Mouse (Mus musculus) ES-E14 (cell line): Measurements from ENCODE around the gene Gm39566.

Experiments
- CHD2 ChIP-seq: IDR thresholded peaks from 2 replicates; pipeline ENCODE4 v1.6.1; 2014; ENCODE audit warnings: mild to moderate bottlenecking, low read depth, low read length, inconsistent platforms
- ZC3H11A ChIP-seq: IDR thresholded peaks from 2 replicates; pipeline ENCODE4 v1.6.1; 2012; ENCODE audit warnings: low read depth, mild to moderate bottlenecking, inconsistent platforms, low read length, borderline replicate concordance

DNA sequence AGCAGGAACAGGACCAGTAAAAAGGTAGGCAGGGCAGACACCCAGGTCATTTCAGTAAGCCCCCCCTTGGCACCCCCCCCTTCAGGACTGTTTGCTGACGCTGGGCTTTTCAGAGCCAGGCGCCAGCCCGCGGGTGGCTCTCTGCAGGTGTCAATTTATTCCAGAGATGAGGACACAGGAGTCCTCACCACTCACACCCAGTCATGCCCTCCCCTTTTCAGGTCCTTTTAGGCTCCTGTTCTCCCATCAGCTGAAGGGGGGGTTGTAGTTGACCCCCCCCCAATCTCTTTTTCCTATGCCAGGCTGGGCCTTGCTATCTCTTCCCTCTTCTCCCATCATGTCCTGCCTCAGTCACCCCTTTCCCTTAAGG is 20.9 kb upstream of the Gm39566 start:
- TF ChIP-seq ZC3H11A (no peak), CHD2 (no peak)
